Mouse (Mus musculus) kidney, postnatal 0 days (tissue): Measurements from ENCODE around the gene Mrps36. TPM values are rescaled to one million over a fixed set of nuclear protein-coding genes. Genes with fewer than 3 reads are reported as not detected.
A peak's percentile ranks its signal among the peaks of the same experiment; 100 is the strongest.

Experiments
- ATAC-seq: fragments of 200-750 bp; cut with Nextera tagmentation; replicated peaks from 2 replicates; pipeline ENCODE4 v1.8.0; 2017; ENCODE audit warnings: low read depth, moderate number of reproducible peaks, moderate TSS enrichment, moderate library complexity; ENCODE audit not compliant: low FRiP score
- DNase-seq: peaks from one replicate; pipeline ENCODE4 v3.0.0-alpha.2; 2016; ENCODE audit warnings: low spot score
- H3K27ac ChIP-seq: fragments of 300-500 bp; sonication (generic); 2 replicates; pipeline ENCODE4 v1.5.1; 2014; ENCODE audit warnings: mild to moderate bottlenecking
- H3K27me3 ChIP-seq: fragments of 300-500 bp; sonication (generic); 2 replicates; pipeline ENCODE4 v1.6.1; 2014; ENCODE audit warnings: low read length, mixed read lengths; ENCODE audit not compliant: insufficient read depth
- H3K36me3 ChIP-seq: fragments of 300-500 bp; sonication (generic); 2 replicates; pipeline ENCODE4 v1.6.1; 2014; ENCODE audit warnings: low read length, mixed read lengths; ENCODE audit not compliant: insufficient read depth
- H3K4me1 ChIP-seq: fragments of 300-500 bp; sonication (generic); replicated peaks from 2 replicates; pipeline ENCODE4 v1.6.1; 2014; ENCODE audit warnings: antibody characterized with exemption, low read length, mixed read lengths; ENCODE audit not compliant: insufficient read depth
- H3K4me2 ChIP-seq: fragments of 300-500 bp; sonication (generic); 2 replicates; pipeline ENCODE4 v1.6.1; 2014; ENCODE audit warnings: mild to moderate bottlenecking, low read length, moderate library complexity, mixed read lengths
- H3K4me3 ChIP-seq: fragments of 300-500 bp; sonication (generic); replicated peaks from 2 replicates; pipeline ENCODE4 v1.5.1; 2014; ENCODE audit warnings: low read depth, low read length
- H3K9ac ChIP-seq: fragments of 300-500 bp; sonication (generic); 2 replicates; pipeline ENCODE4 v1.6.1; 2014; ENCODE audit warnings: low read depth, low read length
- H3K9me3 ChIP-seq: fragments of 300-500 bp; sonication (generic); replicated peaks from 2 replicates; pipeline ENCODE4 v1.6.1; 2016; ENCODE audit warnings: low read length, inconsistent platforms, mixed read lengths
- CTCF ChIP-seq: IDR thresholded peaks from 2 replicates; pipeline ENCODE4 v1.5.1; 2016; ENCODE audit warnings: antibody characterized with exemption, low read depth, mild to moderate bottlenecking, moderate library complexity
- WGBS: fragments of 180-500 bp; shearing (Covaris S2); extraction: QIAGEN DNeasy Blood & Tissue Kit; methylation state at CpG from one replicate; pipeline ENCODE4 v1.1.7; 2014; 5-methylcytosine and 5-hydroxymethylcytosine counted together
- polyA plus RNA-seq: library from polyadenylated mRNA; unstranded; fragments of >200 nt; fragmentation: Nextera tagmentation; extraction: Ambion mirVana; gene quantifications from 2 replicates; pipeline ENCODE4 v1.2.1, GENCODE M21; 2015

Gene Mrps36
- polyA plus RNA-seq, 1 experiment from 2014 or later: 255 TPM

GRCm38 (mm10) chr13:100754186-100754585 lies 9.7 kb upstream of the Mrps36 start:
- DNase-seq: no peak
- Histone ChIP-seq H3K9me3 (no peaks in the 10 kb centered on the region), H3K4me2 (no peak overlapping the region), H3K4me3 (no peak overlapping the region), H3K27me3 (no peaks in the 10 kb centered on the region), H3K4me1 (no peaks in the 10 kb centered on the region), H3K27ac (no peak overlapping the region), H3K36me3 (no peaks in the 10 kb centered on the region), H3K9ac (no peak overlapping the region)
- 68% methylated on average over 4 of the region's 4 CpGs for WGBS
- no peak for TF ChIP-seq CTCF
- ATAC-seq: no peak

GRCm38 (mm10) chr13:100753011-100753410 lies 8.6 kb upstream of the Mrps36 start:
- no peak for ATAC-seq
- Histone ChIP-seq H3K9me3 (no peaks in the 10 kb centered on the region), H3K36me3 (no peaks in the 10 kb centered on the region), H3K4me3 (no peak overlapping the region), H3K4me2 (no peak overlapping the region), H3K27me3 (no peaks in the 10 kb centered on the region), H3K9ac (no peak overlapping the region), H3K4me1 (no peaks in the 10 kb centered on the region), H3K27ac (no peak overlapping the region)
- no peak for DNase-seq
- TF ChIP-seq CTCF: no peak
- 83% methylated on average over 6 of the region's 6 CpGs for WGBS

GRCm38 (mm10) chr13:100752529-100752928 lies 8.1 kb upstream of the Mrps36 start:
- Histone ChIP-seq H3K4me3 (no peak overlapping the region), H3K27ac (no peak overlapping the region), H3K4me1 (no peaks in the 10 kb centered on the region), H3K27me3 (no peaks in the 10 kb centered on the region), H3K9me3 (no peaks in the 10 kb centered on the region), H3K9ac (no peak overlapping the region), H3K36me3 (no peaks in the 10 kb centered on the region), H3K4me2 (no peak overlapping the region)
- DNase-seq (no peak), ATAC-seq (no peak)
- TF ChIP-seq CTCF: no peak
- 93% methylated on average over 8 of the region's 8 CpGs for WGBS

DNA sequence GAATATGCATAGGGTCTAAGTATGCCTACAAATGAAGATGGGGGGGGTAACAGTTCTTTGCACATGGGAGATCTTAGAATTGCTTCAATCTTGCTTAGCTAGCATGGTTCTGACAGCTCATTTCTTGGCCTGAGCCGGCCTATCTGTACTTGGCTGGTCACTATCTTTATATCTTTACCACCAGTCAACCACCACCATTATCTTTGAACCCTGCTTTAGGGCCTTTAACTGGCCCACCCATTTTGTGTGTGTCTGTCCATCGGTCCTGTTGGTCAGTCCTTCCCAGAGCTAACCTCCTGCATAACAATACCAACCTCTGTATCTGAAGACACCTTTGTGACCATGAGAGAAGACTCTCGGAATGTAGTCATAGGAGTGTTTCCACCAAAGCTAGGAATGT lies 6.9 kb upstream of the Mrps36 start:
- WGBS: 75% methylated on average over 3 of the region's 3 CpGs
- Histone ChIP-seq H3K27ac (no peak overlapping the region), H3K9me3 (no peaks in the 10 kb centered on the region), H3K4me3 (no peak overlapping the region), H3K4me2 (no peak overlapping the region), H3K9ac (no peak overlapping the region), H3K4me1 (no peaks in the 10 kb centered on the region), H3K36me3 (no peaks in the 10 kb centered on the region), H3K27me3 (no peaks in the 10 kb centered on the region)
- ATAC-seq (no peak), DNase-seq (no peak)
- TF ChIP-seq CTCF: no peak

- no peaks in the 10 kb centered on the region for H3K27me3 ChIP-seq
- ATAC-seq: no peak
- no peaks in the 10 kb centered on the region for H3K4me1 ChIP-seq
- DNase-seq: peak; percentile 24
- no peak overlapping the region for H3K4me2 ChIP-seq
- H3K9ac ChIP-seq: no peak overlapping the region
- TF ChIP-seq CTCF: no peak
- no peaks in the 10 kb centered on the region for H3K9me3 ChIP-seq
- no peak overlapping the region for H3K4me3 ChIP-seq
- WGBS: 57% methylated on average over 5 of the region's 5 CpGs
- H3K27ac ChIP-seq: no peak overlapping the region
- H3K36me3 ChIP-seq: no peaks in the 10 kb centered on the region
These were observed 6.3 kb upstream of the Mrps36 start for GRCm38 (mm10) chr13:100750799-100751198.

GRCm38 (mm10) chr13:100748638-100749037 lies 4.2 kb upstream of the Mrps36 start:
- Histone ChIP-seq H3K9me3 (no peaks in the 10 kb centered on the region), H3K4me1 (no peaks in the 10 kb centered on the region), H3K27ac (no peak overlapping the region), H3K9ac (no peak overlapping the region), H3K4me3 (no peak overlapping the region), H3K4me2 (no peak overlapping the region), H3K36me3 (no peaks in the 10 kb centered on the region), H3K27me3 (no peaks in the 10 kb centered on the region)
- 61% methylated on average over 8 of the region's 8 CpGs for WGBS
- no peak for ATAC-seq
- TF ChIP-seq CTCF: no peak
- no peak for DNase-seq

DNA sequence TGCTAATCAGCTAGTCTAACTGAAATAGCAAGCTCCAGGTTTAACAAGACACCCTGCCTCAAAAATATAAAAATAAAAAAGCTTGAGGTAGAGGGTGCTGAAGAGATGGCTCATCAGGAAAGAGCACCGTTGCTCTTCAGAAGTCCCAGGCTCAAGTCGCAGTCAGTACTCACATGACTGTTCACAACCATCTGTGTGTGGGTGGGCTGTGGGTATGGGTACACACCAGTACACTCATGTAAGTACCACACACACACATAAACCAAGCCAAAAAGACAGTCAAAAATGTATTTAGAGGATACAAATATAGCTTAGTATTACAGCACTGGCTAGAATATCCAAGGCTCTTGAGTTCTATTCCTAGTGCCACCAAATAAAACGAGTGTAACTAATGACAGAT lies 1.6 kb upstream of the Mrps36 start:
- DNase-seq (no peak), ATAC-seq (no peak)
- no peak overlapping the region for H3K4me2 ChIP-seq
- H3K4me3 ChIP-seq: no peak overlapping the region
- H3K27me3 ChIP-seq: no peaks in the 10 kb centered on the region
- no peak overlapping the region for H3K9ac ChIP-seq
- no peak overlapping the region for H3K27ac ChIP-seq
- 88% methylated on average over 3 of the region's 3 CpGs for WGBS
- H3K4me1 ChIP-seq: 0 out of 2 replicates have a peak, but pooled peaks cover 5% of the 10 kb centered on the region
- TF ChIP-seq CTCF: no peak
- H3K36me3 ChIP-seq: no peaks in the 10 kb centered on the region
- no peaks in the 10 kb centered on the region for H3K9me3 ChIP-seq
